Mouse (Mus musculus) spleen, postnatal 36 days (tissue): ENCODE results near the gene Cdh23.

ENCODE experiments used
- DNase-seq, 2 experiments: peaks; one replicate each; pipeline ENCODE4 v3.0.0; 2022; ENCODE audit warnings: low spot score in 2 of 2, mixed read lengths in 1 of 2

Cdh23 gene

GRCm38 (mm10) chr10:60577920-60578737 is 118.2 kb downstream of the Cdh23 start:
- peak; percentile 14 to 51 for DNase-seq

GRCm38 (mm10) chr10:60577125-60577919 is 119.0 kb downstream of the Cdh23 start:
- peak; percentile 71 to 81 for DNase-seq

DNA sequence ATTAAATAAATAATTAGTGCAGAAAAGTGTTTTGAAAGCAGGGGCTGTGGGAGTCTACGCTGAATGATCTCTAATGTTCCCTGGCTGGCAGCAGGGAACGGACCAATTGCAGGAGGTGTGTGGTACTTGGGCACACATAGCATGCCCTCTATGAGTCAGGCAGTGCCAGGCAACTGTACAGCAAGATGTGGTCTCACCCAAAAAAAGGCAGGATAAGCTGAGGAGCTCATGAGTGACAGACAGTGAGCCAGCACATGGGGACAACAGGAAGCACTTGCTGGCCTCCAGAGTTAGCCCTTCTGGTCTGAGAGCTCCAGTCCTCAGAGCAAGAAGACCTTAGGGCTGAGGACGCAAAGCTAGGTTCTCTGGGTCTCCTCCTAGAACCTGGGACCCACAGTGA is 121.4 kb downstream of the Cdh23 start:
- DNase-seq, result no peak

GRCm38 (mm10) chr10:60571491-60571890 is 124.8 kb downstream of the Cdh23 start:
- DNase-seq, result no peak

- peak; percentile 7 to 14 for DNase-seq
These were observed 129.8 kb downstream of the Cdh23 start for GRCm38 (mm10) chr10:60566369-60567037.

- DNase-seq, result no peak
These were observed 132.2 kb downstream of the Cdh23 start for GRCm38 (mm10) chr10:60564136-60564535.

- no peak for DNase-seq
These were observed 133.3 kb downstream of the Cdh23 start for GRCm38 (mm10) chr10:60562946-60563345.

GRCm38 (mm10) chr10:60558491-60558927 is 137.8 kb downstream of the Cdh23 start:
- DNase-seq, result no peak

GRCm38 (mm10) chr10:60552951-60553635 is 143.2 kb downstream of the Cdh23 start:
- no peak for DNase-seq

- DNase-seq, result no peak
These were observed 157.0 kb downstream of the Cdh23 start for GRCm38 (mm10) chr10:60539164-60539914.

GRCm38 (mm10) chr10:60536098-60536811 is 160.0 kb downstream of the Cdh23 start:
- DNase-seq, result peak in 1 of 2 experiments; percentile 7

GRCm38 (mm10) chr10:60532502-60532901 is 163.8 kb downstream of the Cdh23 start:
- no peak for DNase-seq

- peak; percentile 37 to 53 for DNase-seq
These were observed 164.9 kb downstream of the Cdh23 start for GRCm38 (mm10) chr10:60531349-60531748.

DNA sequence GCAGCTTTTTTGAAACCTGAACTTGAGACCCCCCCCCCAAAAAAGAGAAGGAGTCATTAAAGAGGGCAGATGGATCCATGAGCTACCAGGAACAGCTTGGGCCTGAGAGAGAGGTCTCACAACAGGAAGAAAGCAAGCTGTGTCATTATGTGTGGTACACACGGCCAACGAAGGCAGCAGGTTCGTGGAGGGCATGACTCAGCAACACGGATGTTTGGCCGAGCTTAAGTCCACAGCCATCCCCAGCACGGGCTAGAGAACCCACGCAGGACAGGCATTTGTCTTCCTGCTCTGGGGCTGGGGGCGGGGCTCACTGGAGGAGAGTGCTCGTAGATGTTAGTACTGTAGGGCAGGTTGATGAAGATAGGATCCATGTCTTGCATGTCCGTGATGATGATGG is 165.7 kb downstream of the Cdh23 start:
- no peak for DNase-seq

- DNase-seq, result no peak
These were observed 168.3 kb downstream of the Cdh23 start for GRCm38 (mm10) chr10:60527949-60528348.

DNA sequence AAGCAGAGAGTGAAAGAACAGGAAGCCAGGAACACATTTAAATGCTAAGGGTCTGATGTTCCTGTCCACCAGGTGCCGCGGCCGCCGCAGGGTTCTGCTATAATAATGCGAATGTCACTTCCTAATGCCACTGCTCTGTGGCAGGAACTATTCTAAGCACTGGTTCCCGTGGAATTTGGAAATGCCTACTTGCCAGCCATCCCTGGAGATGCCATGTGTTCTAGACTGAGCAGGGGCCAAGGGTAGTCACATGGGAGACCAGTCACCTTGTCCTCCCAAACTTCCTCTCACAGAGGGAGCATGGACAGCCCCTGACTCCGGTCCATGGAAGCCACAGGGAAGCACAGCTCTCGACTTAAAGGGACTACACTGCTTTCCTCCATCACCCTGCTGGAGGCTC is 171.2 kb downstream of the Cdh23 start:
- DNase-seq, result no peak

- no peak for DNase-seq
These were observed 180.0 kb downstream of the Cdh23 start for GRCm38 (mm10) chr10:60516286-60516685.

GRCm38 (mm10) chr10:60498538-60498937 is 197.8 kb downstream of the Cdh23 start:
- DNase-seq, result no peak

- DNase-seq, result no peak
These were observed 201.2 kb downstream of the Cdh23 start for GRCm38 (mm10) chr10:60495070-60495469.

DNA sequence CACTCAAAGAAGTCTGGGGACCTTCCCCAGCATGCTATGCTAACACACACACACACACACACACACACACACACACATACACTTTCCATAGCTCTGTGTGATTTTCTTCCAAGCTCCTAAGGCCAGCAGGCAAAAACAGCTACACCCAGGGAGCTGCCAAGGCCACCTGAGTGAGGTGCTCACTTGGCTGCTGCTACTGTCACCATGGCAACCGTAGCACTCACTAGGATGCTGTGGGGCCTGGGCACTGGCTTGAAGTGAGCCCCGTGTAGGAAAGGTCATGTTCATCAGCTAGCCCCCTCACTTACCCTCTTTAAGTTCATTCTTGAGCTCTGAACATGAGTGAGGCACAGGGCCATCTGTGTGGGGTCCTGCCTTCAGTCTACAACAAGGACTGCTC is 204.8 kb downstream of the Cdh23 start:
- no peak for DNase-seq
